Mouse (Mus musculus) testis, adult 2 months (tissue): ENCODE results near the gene Ribc2. TPM values are rescaled to one million over a fixed set of nuclear protein-coding genes. Genes with fewer than 3 reads are reported as not detected.

Experiments
- H3K27ac ChIP-seq: fragments of 200-500 bp; 2 replicates; pipeline ENCODE4 v1.5.1; 2012; ENCODE audit warnings: low read depth, low read length; ENCODE audit not compliant: control insufficient read depth, insufficient read depth
- H3K27me3 ChIP-seq: fragments of 200-500 bp; 2 replicates; pipeline ENCODE4 v1.6.1; 2012; ENCODE audit warnings: mild to moderate bottlenecking, low read length, moderate library complexity; ENCODE audit not compliant: control insufficient read depth, insufficient read depth
- H3K36me3 ChIP-seq: fragments of 200-500 bp; 2 replicates; pipeline ENCODE4 v1.6.1; 2012; ENCODE audit warnings: mild to moderate bottlenecking, low read length; ENCODE audit not compliant: control insufficient read depth, insufficient read depth
- H3K4me1 ChIP-seq: fragments of 200-500 bp; 2 replicates; pipeline ENCODE4 v1.6.1; 2012; ENCODE audit warnings: low read length; ENCODE audit not compliant: control insufficient read depth, insufficient read depth
- H3K4me3 ChIP-seq: fragments of 200-500 bp; 2 replicates; pipeline ENCODE4 v1.5.1; 2012; ENCODE audit warnings: low read depth, mild to moderate bottlenecking, low read length, moderate library complexity, mixed read lengths; ENCODE audit not compliant: control insufficient read depth
- CTCF ChIP-seq: fragments of 200-500 bp; IDR thresholded peaks from 2 replicates; pipeline ENCODE4 v1.5.1; 2012; ENCODE audit warnings: low read depth, mild to moderate bottlenecking, inconsistent platforms, low read length, moderate library complexity; ENCODE audit not compliant: control insufficient read depth, insufficient read depth, insufficient replicate concordance
- POLR2A ChIP-seq: fragments of 200-500 bp; IDR thresholded peaks from 2 replicates; pipeline ENCODE4 v1.6.1; 2012; ENCODE audit warnings: low read depth, mild to moderate bottlenecking, inconsistent platforms, low read length, moderate library complexity; ENCODE audit not compliant: control insufficient read depth
- polyA plus RNA-seq: library from polyadenylated mRNA; depleted of rRNA; stranded (reverse); fragments of >200 nt; gene quantifications from 2 replicates; pipeline ENCODE4 v1.2.3, GENCODE M21; 2012

Ribc2 gene
- polyA plus RNA-seq, 1 experiment = 29.6 TPM

GRCm38 (mm10) chr15:85144249-85144648 is 12.4 kb downstream of the Ribc2 start:
- TF ChIP-seq CTCF = no peak
- TF ChIP-seq POLR2A = no peak
- Histone ChIP-seq H3K27ac (no peak overlapping the region), H3K4me1 (no peaks in the 10 kb centered on the region), H3K4me3 (no peak overlapping the region), H3K27me3 (no peaks in the 10 kb centered on the region), H3K36me3 (no peaks in the 10 kb centered on the region; the same call in 1 of the 2 replicates)

- TF ChIP-seq CTCF = peak; percentile 97
- no peak for TF ChIP-seq POLR2A
- Histone ChIP-seq H3K27ac (no peak overlapping the region), H3K4me3 (no peak overlapping the region), H3K4me1 (peaks cover 5% of the 10 kb centered on the region), H3K36me3 (no peaks in the 10 kb centered on the region), H3K27me3 (no peaks in the 10 kb centered on the region)
Observed at GRCm38 (mm10) chr15:85151433-85151918, 19.6 kb downstream of the Ribc2 start.

DNA sequence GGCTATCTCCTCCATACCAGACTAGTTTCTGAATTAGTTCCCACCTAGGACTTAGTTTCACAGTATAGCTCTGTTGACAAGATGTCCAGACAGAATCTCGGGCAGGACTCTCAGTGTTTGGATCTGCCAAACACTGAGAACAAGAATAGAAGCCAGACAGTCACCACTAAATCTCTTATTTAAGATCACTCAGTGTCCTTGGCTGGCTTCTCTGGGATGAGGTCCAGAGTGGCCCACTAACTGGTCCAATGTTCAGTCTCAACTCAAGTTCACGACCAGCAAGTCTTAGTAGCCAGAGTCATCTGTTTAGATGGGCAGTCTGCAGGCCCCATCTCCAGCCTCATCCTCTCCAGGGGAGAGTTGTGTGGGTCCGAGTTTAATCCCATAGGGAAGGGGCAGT is 20.7 kb downstream of the Ribc2 start:
- no peaks in the 10 kb centered on the region for H3K27me3 ChIP-seq
- no peak overlapping the region for H3K27ac ChIP-seq
- no peaks in the 10 kb centered on the region for H3K36me3 ChIP-seq
- TF ChIP-seq CTCF (no peak), POLR2A (no peak)
- peaks cover 5% of the 10 kb centered on the region for H3K4me1 ChIP-seq
- no peak overlapping the region for H3K4me3 ChIP-seq

- peaks cover 5% of the 10 kb centered on the region for H3K4me1 ChIP-seq
- no peaks in the 10 kb centered on the region for H3K27me3 ChIP-seq
- H3K4me3 ChIP-seq = no peak overlapping the region
- H3K36me3 ChIP-seq = no peaks in the 10 kb centered on the region
- no peak overlapping the region for H3K27ac ChIP-seq
- TF ChIP-seq POLR2A = no peak
Observed at GRCm38 (mm10) chr15:85154091-85154490, 22.2 kb downstream of the Ribc2 start.

DNA sequence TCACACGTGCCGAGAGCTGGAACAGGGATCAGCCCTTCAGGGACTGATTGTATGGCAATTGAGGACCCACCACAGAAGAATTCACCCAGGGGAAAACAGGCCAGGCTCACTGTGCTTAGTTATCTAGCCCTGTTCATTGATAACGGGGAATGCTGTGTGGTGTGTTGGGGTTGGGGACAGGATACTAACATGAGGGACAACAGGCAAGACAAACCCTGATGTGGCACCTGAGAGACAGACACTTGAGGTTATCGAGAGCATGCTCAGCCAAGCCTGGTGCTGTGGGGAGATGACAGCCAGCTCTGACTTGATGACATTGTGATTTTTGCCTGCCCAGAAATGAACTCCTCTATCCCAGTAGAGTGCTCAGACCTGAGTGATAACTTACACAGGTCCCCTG is 24.3 kb downstream of the Ribc2 start:
- no peak overlapping the region for H3K27ac ChIP-seq
- H3K36me3 ChIP-seq = no peaks in the 10 kb centered on the region
- H3K27me3 ChIP-seq = no peaks in the 10 kb centered on the region
- no peak for TF ChIP-seq CTCF
- TF ChIP-seq POLR2A = no peak
- peaks cover 5% of the 10 kb centered on the region for H3K4me1 ChIP-seq
- H3K4me3 ChIP-seq = no peak overlapping the region

GRCm38 (mm10) chr15:85161416-85161815 is 29.5 kb downstream of the Ribc2 start:
- Histone ChIP-seq H3K36me3 (no peaks in the 10 kb centered on the region), H3K27ac (no peak overlapping the region), H3K4me3 (no peak overlapping the region), H3K4me1 (no peaks in the 10 kb centered on the region), H3K27me3 (no peaks in the 10 kb centered on the region)
- TF ChIP-seq CTCF (no peak), POLR2A (no peak)

DNA sequence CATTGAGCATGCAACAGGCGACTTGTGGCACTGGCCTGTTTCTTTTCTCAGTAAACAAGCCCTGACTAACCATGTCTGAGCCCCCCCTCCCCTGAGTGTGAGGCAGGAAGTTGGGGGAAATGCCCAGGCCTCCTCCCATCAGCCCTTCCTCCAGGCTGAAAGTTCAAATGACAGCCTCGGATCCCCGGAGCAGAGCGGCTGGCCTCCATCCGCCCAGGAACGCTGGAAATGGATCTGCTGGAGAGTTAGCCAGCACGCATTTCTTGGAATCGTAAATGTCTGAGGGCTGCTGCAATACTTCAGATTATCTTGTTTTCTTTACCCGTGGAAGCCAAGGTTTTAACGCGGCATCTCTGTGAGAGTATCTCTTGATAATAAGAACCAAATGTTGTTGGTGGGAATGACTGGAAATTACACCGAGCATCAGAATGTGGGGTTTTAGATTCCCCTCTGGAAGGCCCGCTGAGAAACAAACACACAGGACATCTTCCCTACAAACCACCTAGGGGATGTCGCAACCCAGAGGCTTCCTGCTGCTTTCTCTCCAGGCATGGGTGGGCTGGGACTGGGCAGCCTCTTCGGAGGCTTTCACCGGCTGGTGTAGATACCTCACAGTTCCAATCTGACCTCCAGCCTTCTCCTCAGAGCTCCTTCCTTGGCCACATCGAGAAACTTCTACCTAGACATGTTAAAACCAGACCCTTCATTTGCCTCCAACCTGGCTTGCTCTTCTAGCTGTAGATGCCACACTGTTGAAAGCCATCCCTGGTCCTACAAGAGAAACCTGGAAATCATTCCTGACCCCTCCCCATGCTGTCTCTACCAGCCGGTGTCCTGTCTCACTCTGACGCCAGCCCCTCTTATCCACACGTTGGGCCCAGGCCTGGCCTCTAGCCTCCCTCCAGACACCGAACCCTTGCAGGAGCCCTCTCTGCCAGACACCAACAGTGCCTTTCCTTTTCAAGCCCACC is 31.1 kb downstream of the Ribc2 start:
- no peaks in the 10 kb centered on the region for H3K36me3 ChIP-seq
- no peak for TF ChIP-seq POLR2A
- TF ChIP-seq CTCF = no peak
- H3K27ac ChIP-seq = no peak overlapping the region
- H3K4me3 ChIP-seq = no peak overlapping the region
- no peaks in the 10 kb centered on the region for H3K27me3 ChIP-seq
- H3K4me1 ChIP-seq = no peaks in the 10 kb centered on the region
